Mouse (Mus musculus) liver, adult 2 months (tissue): ENCODE data around the gene Mtmr6. TPM values are rescaled to one million over a fixed set of nuclear protein-coding genes. Genes with fewer than 3 reads are reported as not detected.
A peak's percentile ranks its signal among the peaks of the same experiment; 100 is the strongest.

ENCODE experiments used
- DNase-seq: peaks from one replicate; pipeline ENCODE4 v3.0.0-alpha.2; 2011; ENCODE audit warnings: low read depth, low spot score; ENCODE audit errors: extremely low read depth
- H3K27ac ChIP-seq: fragments of 200-500 bp; replicated peaks from 2 replicates; pipeline ENCODE4 v1.5.1; 2012; ENCODE audit warnings: low read depth, mild to moderate bottlenecking, control low read depth, inconsistent platforms, low read length; ENCODE audit not compliant: insufficient read depth
- H3K27me3 ChIP-seq: fragments of 200-500 bp; 2 replicates; pipeline ENCODE4 v1.6.1; 2012; ENCODE audit warnings: mild to moderate bottlenecking, moderate library complexity, low read length, inconsistent platforms; ENCODE audit not compliant: control insufficient read depth, insufficient read depth
- H3K36me3 ChIP-seq: fragments of 200-500 bp; 2 replicates; pipeline ENCODE4 v1.6.1; 2012; ENCODE audit warnings: low read length, inconsistent platforms; ENCODE audit not compliant: control insufficient read depth, insufficient read depth
- H3K4me1 ChIP-seq: fragments of 200-500 bp; 2 replicates; pipeline ENCODE4 v1.6.1; 2011; ENCODE audit warnings: low read length; ENCODE audit not compliant: control insufficient read depth, insufficient read depth
- H3K4me3 ChIP-seq: fragments of 200-500 bp; 2 replicates; pipeline ENCODE4 v1.5.1; 2011; ENCODE audit warnings: low read depth, mild to moderate bottlenecking, control low read depth, low read length, moderate library complexity; ENCODE audit not compliant: insufficient read depth
- H3K79me2 ChIP-seq: fragments of 200-500 bp; 2 replicates; pipeline ENCODE4 v1.6.1; 2012; ENCODE audit warnings: inconsistent platforms, mild to moderate bottlenecking, low read length, moderate library complexity; ENCODE audit not compliant: control insufficient read depth, insufficient read depth
- H3K9ac ChIP-seq: fragments of 200-500 bp; 2 replicates; pipeline ENCODE4 v1.6.1; 2012; ENCODE audit warnings: low read depth, mild to moderate bottlenecking, control low read depth, inconsistent platforms, low read length
- CTCF ChIP-seq: fragments of 200-500 bp; IDR thresholded peaks from 2 replicates; pipeline ENCODE4 v1.5.1; 2011; ENCODE audit warnings: low read depth, low read length, control low read depth
- POLR2A ChIP-seq: fragments of 200-500 bp; IDR thresholded peaks from 2 replicates; pipeline ENCODE4 v1.6.1; 2011; ENCODE audit warnings: low read length, control low read depth; ENCODE audit not compliant: insufficient read depth; ENCODE audit errors: extremely low read depth
- WGBS: fragments of 180-500 bp; shearing (Covaris S2); methylation state at CpG from one replicate; pipeline ENCODE4 v1.1.7; 2018; 5-methylcytosine and 5-hydroxymethylcytosine counted together
- polyA plus RNA-seq: library from polyadenylated mRNA; depleted of rRNA; stranded (reverse); fragments of >200 nt; gene quantifications from 2 replicates; pipeline ENCODE4 v1.2.3, GENCODE M21; 2012
- total RNA-seq: library from RNA; depleted of rRNA; stranded (reverse); fragments of >200 nt; gene quantifications from 2 replicates; pipeline ENCODE4 v1.2.3, GENCODE M21; 2014

Gene Mtmr6
- total and polyA plus RNA-seq, 2 experiments = 5.9 to 22.7 TPM

GRCm38 (mm10) chr14:60301024-60301423 is 36.0 kb downstream of the Mtmr6 start:
- WGBS = 95% methylated on average over 6 of the region's 6 CpGs
- no peak overlapping the region for H3K27ac ChIP-seq
- TF ChIP-seq CTCF (no peak), POLR2A (no peak)
- no peak for DNase-seq
- no peaks in the 10 kb centered on the region for H3K4me1 ChIP-seq
- H3K4me3 ChIP-seq = no peak overlapping the region
- no peaks in the 10 kb centered on the region for H3K79me2 ChIP-seq
- H3K27me3 ChIP-seq = no peaks in the 10 kb centered on the region
- peaks cover 40% of the 10 kb centered on the region for H3K36me3 ChIP-seq
- no peak overlapping the region for H3K9ac ChIP-seq

GRCm38 (mm10) chr14:60302441-60302840 is 37.4 kb downstream of the Mtmr6 start:
- Histone ChIP-seq H3K4me1 (no peaks in the 10 kb centered on the region), H3K4me3 (no peak overlapping the region), H3K27me3 (no peaks in the 10 kb centered on the region), H3K79me2 (no peaks in the 10 kb centered on the region), H3K9ac (no peak overlapping the region), H3K36me3 (peaks cover 33% of the 10 kb centered on the region), H3K27ac (no peak overlapping the region)
- DNase-seq = no peak
- WGBS = 87% methylated on average over 4 of the region's 4 CpGs
- TF ChIP-seq POLR2A = no peak
- no peak for TF ChIP-seq CTCF

- Histone ChIP-seq H3K79me2 (no peaks in the 10 kb centered on the region), H3K27me3 (no peaks in the 10 kb centered on the region), H3K27ac (no peak overlapping the region), H3K36me3 (peaks cover 22% of the 10 kb centered on the region), H3K4me1 (no peaks in the 10 kb centered on the region), H3K4me3 (no peak overlapping the region), H3K9ac (no peak overlapping the region)
- TF ChIP-seq POLR2A = no peak
- no peak for TF ChIP-seq CTCF
- DNase-seq = no peak
- WGBS = 97% methylated on average over 2 of the region's 2 CpGs
Observed at GRCm38 (mm10) chr14:60304441-60305220, 39.6 kb downstream of the Mtmr6 start.

GRCm38 (mm10) chr14:60308113-60308512 is 43.1 kb downstream of the Mtmr6 start:
- Histone ChIP-seq H3K27ac (no peak overlapping the region), H3K4me1 (no peaks in the 10 kb centered on the region)

GRCm38 (mm10) chr14:60310691-60311090 is 45.7 kb downstream of the Mtmr6 start:
- WGBS = 70% methylated on average over 4 of the region's 4 CpGs
- no peaks in the 10 kb centered on the region for H3K36me3 ChIP-seq
- no peaks in the 10 kb centered on the region for H3K27me3 ChIP-seq
- TF ChIP-seq CTCF = no peak
- no peak overlapping the region for H3K9ac ChIP-seq
- no peak for DNase-seq
- no peaks in the 10 kb centered on the region for H3K4me1 ChIP-seq
- no peaks in the 10 kb centered on the region for H3K79me2 ChIP-seq
- no peak overlapping the region for H3K27ac ChIP-seq
- H3K4me3 ChIP-seq = no peak overlapping the region

More at GRCm38 (mm10) chr14:60308113-60308512, 43.1 kb downstream of the Mtmr6 start:
- 53% methylated on average over 6 of the region's 6 CpGs for WGBS
- TF ChIP-seq CTCF (no peak), POLR2A (no peak)
- peak; percentile 6 for DNase-seq
- H3K9ac ChIP-seq = no peak overlapping the region
- no peaks in the 10 kb centered on the region for H3K27me3 ChIP-seq
- H3K36me3 ChIP-seq = peaks cover 4% of the 10 kb centered on the region; the same call in 1 of the 2 replicates
- H3K4me3 ChIP-seq = no peak overlapping the region
- no peaks in the 10 kb centered on the region for H3K79me2 ChIP-seq

GRCm38 (mm10) chr14:60319231-60319630 is 54.2 kb downstream of the Mtmr6 start:
- 98% methylated on average over 1 of the region's 1 CpGs for WGBS
- DNase-seq = no peak
- Histone ChIP-seq H3K79me2 (no peaks in the 10 kb centered on the region), H3K27me3 (no peaks in the 10 kb centered on the region), H3K9ac (no peak overlapping the region), H3K36me3 (no peaks in the 10 kb centered on the region), H3K4me3 (no peak overlapping the region), H3K4me1 (no peaks in the 10 kb centered on the region), H3K27ac (no peak overlapping the region)
- TF ChIP-seq POLR2A (no peak), CTCF (no peak)
